Mouse (Mus musculus) B cell, adult 2 months (primary cell): ENCODE data around the gene Runx2.

ENCODE experiments used
- DNase-seq, 2 experiments: peaks; one replicate each; pipeline ENCODE4 v3.0.0; 2022

The Runx2 gene

DNA sequence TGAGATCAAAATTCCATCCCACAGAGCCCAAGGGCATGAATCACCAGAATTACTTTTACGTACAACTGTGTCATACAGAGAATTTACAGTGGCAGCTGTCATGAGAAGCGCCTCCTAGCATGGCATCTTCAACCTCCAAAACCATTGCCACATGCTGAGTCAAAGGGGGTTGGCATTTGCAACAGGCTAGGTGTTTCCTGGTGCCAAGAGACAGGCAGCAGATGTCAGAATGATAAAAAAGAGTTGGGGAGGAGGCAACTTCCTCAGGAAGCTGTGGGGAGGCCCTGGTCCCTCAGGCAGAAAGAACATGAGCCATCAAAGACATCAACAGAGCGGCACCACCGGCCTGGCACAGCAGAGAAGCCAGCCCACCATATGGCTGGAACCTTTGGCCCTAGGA, 160.1 kb downstream of the Runx2 start:
- peak; percentile 51 to 53 for DNase-seq

DNA sequence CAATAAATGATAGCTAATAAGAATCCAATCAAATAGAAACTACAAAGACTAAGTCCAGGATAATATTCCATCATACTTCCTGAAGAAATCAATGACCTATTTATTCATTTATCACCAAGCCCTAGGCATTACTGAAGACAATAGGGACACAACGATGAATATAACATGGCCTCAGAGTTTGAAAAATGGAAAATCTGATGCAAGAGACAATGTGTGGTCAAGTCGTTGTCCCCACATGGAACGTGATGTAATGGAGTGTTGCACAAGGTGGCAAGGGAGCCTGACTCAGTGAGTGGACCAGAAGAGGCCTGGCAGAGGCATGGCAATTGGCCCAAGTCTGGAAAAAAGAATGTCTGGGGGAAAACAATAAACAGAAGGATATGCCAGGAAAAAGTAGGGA, 161.5 kb downstream of the Runx2 start:
- DNase-seq, result no peak

DNA sequence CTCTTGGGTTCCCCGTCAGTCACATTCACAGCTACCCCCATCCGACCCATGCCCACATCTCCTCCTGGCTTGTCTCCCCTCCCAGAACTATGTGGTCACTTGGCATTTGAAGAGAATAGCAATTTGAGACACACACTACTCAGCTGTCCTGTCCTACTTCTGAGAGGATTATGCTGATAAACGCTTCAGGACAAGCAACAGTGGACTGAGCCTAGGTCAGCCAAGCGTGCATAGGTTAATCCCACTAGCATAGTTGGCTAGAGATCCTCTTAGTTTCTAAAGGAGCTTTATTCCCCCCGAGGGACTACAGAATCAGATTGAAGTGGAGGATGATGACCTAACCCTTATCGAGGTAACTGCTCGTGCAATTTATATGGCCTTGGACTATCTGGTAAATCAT, 162.5 kb downstream of the Runx2 start:
- DNase-seq, result no peak

DNA sequence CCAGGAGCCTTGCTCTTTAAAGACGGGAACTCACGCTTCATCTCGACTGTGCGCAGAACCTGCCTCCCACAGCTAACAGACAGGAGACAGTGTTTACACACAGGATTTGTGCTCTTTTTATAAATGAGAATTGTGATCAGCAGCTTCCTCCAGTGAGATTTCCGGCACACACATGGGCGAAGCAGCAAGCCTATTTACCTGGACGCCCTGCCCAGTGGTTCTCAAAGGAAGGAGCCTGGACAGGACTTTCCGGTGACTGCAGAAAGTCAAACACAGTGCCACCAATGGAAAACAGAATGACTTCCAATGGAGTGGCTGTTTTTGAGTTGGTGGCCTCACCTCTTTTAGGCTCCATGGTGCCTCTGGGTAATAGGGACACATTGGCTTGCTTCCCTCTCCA, 163.0 kb downstream of the Runx2 start:
- DNase-seq, result no peak

DNA sequence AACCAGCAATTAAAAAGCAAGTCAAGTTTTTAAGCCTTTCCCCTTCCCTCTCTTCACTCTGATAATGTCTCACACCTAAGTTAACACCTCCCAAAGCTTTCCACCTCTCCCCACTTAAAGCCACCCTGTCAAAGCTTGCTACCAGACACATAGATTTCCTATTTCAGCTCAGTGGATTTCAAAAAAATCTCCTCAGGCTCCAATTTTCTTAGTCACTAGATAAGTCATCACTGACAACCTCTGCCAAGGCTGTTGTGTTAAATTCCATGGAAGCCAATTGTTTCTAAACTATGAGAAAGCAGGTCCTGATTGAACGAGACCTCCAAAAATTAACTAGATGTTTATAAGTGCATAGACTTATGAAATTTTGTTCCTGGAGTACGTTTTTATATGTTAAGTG, 164.2 kb downstream of the Runx2 start:
- DNase-seq, result no peak

DNA sequence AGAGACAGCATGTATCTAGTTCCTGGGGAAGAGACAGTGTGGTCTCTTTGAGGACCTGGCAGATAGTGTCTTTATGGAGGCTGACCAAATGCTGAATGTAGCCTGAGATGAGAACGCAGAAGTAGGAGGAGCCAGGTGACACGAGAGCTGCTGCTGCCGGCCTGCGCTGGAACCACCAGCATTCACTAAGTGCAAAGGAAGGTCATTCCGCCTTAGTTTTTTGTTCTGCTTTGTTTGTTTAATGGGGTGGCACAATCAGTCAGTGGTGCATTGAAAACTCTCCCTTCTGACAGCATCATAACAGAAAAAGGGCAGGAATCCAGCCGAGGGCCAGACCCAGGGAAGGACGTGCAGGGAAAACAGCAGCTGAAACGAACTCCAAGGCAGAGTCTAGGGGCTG, 165.5 kb downstream of the Runx2 start:
- no peak for DNase-seq

DNA sequence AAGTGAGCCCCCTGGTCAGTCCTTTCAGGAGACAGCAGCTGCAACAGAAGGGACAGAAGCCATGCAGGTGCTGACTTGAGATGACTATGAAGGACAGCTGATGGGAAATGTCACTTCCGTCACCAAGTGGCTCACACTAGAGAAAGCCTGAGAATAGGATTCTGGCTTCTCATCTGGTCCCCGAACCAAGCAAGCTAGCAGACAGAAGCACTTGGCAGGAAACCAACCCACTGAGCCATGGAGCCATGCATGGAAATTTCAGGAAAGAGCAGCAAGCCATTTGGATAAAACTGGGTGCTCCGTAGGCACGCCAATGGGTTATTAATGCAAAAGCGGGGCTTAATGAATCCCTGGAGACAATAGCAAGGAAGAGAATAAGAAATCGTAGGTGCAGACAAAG, 166.7 kb downstream of the Runx2 start:
- no peak for DNase-seq

DNA sequence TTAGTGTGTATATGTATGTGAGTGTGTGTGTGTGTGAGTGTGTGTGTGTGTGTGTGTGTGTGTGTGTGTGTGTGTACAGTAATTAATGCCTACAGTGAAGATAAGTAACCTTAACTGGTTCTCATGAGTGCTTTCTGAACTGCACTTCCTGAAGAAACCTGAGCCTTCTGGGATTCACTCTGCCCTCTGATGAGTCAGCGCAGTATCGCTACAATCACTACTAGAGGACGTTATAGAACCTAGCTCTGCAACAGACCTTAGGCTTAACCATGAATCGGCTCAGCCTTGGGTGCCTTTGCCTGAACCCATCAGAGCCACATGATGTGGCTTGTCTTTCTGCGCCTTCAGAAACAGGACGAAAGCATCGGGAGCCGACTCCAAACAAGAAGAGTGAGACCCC, 169.5 kb downstream of the Runx2 start:
- no peak for DNase-seq

DNA sequence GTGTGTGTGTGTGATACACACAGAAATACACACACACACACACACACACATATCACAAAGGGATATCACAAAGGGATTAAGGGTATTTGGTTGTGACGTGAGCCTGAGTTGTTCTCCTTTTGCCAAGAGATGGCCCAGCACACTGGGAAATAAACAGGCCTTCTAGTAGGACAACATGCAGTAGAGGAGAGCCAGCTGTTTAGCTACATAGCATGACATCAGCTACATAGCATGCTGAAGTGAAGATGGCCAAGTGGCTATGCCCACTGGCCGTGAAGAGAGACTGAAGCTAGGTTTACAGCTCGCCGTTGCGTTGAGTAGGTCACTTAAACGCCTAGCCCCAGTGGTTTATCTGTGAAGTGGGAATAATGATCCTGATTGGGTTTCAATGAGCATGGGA, 171.3 kb downstream of the Runx2 start:
- DNase-seq, result no peak

DNA sequence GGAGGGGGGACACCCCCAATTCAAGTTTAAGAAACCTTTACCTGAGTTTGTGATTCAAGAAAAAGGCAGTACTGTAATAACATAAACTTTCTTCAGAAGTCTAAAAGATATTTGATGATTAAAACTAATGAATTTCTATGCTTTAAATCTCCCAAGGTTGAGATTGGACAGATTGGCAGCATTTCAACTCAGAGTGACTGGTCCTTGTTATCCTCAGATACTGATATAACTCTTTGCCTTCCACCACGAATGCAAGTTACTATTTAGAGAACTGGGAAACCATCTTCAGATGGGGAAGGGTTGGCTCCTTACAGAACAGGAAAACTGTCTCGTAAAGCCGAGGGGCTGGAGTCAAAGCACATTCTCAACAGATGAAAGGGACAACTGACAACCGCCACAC, 172.5 kb downstream of the Runx2 start:
- DNase-seq, result no peak

DNA sequence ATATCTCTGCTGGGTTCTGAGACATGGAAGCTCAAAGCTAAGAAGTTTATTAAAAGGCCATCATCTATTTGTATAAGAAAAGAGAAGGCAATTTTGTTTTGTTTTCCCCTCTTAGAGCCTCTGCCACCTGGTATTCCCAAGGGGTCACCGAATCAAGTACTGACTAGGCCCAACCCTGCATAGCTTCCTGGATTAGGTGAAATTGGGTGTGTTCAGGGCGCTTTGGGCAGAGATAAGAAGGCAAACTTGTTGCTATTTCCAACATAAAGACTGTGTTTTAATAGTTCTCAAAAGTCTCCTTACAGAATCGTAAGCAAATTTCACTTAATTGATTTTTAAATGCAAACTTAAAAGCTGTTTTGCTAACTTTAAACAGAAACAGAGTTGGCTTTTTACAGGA, 173.7 kb downstream of the Runx2 start:
- no peak for DNase-seq

DNA sequence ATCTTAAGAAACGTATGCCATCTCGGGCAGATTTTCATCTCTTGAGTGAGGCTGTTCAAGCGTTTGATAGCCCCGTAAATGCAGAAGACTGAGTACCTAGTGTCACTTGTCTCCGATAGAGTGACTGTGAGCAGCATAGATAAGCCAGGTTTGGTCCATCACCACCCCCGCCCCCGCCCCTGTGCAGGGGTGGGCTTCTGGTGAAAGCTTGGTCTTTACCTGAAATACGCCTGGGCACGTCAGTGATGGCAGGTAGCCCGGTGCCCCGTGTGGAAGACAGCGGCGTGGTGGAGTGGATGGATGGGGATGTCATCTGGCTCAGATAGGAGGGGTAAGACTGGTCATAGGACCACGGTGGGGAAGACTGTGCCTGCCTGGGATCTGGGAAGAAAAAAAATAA, 175.2 kb downstream of the Runx2 start:
- no peak for DNase-seq

DNA sequence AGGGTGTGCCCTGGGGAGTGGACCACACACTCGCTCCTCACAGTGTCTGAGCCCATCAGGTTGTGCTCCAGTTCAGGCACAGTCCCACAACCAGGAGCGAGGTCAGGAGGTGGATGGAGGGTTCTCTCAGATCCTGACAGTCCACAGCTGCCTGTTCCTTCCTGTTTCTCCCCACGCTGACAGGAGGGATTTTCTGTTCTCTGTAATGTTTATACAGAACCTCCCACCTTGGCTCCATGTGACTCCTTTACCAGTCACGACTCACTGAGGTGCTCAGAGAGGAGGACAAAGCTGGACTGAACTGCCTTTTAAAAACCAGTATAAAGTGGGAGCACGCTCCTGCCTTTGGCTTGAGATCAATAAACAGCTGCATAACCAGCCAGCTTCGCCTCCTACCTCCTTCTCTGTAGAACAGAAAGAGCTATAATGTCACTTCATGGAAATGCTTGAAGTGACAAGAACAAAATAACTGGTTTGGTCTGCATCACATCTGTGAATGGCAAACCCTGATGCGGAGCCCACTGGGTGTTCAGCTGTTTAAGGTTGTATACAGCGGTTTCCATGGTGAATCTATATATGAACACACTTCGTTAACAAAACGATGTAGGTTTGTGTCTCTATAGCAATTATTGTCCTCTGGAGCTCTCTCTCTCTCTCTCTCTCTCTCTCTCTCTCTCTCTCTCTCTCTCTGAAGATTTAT, 177.3 kb downstream of the Runx2 start:
- DNase-seq, result no peak

DNA sequence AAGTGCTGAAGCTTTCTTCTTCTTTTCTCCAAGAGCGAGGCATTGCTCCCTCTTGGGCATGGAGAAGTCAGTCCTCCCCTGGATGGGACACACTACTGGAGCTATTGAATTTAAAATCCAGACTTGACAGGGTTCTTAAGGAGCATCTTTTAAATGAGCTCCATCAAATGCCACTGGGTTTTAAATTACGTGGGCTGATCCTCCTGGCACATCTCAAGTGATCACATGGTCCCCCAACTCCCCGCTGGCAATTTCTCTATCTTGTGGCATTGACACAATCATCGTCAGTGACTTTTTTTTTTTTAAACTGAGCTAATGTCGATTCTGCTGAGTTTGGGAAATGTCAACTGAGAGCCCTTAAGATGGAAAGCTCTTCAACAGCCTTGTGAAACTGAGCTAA, 180.1 kb downstream of the Runx2 start:
- DNase-seq, result no peak

DNA sequence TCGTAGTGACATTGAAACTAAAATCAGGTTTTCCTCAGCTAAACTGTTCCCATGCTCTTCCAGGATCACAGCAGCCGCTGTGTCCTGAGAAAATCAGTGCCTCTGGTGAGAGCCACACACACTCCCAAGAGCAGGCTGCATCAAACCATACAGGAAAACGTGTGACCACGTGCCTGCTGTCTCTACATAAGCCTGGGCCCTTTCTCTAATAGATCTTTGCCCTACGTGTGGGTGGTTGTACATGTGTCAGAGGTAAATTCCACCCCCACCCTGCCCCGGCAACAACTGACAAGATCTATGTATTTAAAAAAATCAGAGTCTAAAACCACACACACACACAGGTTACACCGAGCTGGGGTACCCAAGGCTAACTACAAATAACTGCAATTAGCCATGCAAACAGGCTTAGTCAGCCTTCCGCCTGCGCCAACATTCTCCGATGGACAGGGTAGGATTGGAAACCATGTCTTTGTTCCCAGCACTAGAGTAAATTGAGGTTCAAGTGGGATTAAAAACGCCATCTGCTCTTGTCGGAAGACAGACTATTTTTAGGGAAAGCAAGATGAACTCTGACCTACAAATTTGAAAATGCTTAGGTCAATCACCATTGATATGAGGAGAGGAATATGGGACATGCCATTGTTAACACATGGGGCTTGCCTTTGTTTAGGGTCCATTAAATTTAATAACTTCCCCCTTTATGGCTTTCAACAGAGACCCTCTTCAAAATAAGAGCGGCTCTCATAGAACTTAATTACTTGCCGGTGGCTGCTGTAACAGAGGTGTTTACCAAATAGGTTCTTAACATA, 180.8 kb downstream of the Runx2 start:
- DNase-seq, result no peak

DNA sequence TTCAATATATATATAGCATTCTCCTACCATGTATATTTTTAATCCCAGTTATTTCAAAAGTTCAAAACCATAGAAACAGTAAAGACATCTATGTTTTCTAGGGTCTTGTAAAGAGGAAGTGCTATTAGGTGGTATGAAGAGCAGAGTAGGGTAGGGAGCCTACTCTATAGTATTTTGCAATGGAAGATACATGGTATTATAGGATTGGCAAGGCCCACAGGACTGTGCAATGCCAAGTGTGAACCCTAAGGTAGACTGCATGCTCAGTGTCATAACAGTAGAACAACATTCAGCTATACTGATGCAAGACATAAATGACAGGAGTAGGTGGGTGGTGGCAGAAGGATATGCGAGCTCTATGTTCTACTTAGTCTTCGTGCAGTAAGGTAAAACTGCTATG, 181.7 kb downstream of the Runx2 start:
- no peak for DNase-seq

DNA sequence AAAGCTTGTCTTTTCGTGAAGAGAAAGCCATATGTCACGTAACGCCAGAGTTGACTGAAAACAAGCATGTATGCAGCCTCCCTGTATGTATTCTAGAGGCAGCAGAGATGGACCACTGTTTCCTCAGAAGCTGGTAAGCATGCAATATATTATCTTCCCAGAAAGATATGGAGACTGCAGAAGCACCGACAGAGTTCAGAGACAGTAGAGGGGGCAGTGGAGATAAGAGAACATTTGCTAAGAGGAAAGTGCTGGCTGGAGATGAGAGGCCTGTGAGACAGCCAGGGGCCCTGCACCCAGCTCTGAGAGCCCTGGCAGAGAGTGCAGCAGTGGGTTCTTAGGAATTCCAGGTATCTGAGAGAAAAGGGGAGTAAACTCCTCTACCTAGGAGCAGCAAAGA, 182.3 kb downstream of the Runx2 start:
- DNase-seq, result no peak

DNA sequence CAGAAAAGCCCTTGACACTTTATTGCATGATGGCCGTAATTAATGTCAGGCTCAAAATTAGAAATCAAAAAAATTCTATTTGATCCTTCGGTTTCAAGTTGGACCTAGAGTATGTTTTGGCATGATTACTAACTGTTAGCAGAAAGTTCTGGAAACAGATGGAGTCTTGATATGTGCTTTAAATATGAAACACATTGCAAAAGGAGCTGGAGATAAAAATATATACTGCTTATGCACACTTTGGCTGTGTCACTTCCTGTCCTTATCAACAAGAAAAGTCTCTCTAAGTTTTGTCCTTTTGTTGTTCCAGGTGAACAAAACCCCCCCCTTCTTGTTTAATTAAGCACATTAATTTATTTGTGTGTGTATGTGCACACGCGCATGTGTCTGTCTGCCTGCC, 183.0 kb downstream of the Runx2 start:
- no peak for DNase-seq

DNA sequence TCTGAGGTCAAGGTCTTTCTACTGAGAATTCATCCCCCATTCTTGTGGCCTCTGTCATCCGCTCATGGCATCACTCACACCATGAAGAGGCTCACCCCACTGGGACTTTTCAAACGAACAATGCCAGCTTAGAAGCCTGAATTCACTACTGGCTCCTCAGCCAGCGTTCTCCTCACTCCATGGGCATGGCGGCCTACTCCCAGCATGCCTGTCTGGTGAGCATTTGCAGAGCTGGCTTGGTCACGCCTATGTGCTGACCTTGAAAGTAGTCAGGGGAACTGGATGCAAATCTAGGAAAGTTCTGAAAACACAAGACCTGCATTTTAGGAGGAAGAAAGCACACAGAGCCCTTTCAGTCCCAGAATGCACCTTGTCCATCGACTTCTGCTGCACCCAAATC, 187.3 kb downstream of the Runx2 start:
- no peak for DNase-seq

DNA sequence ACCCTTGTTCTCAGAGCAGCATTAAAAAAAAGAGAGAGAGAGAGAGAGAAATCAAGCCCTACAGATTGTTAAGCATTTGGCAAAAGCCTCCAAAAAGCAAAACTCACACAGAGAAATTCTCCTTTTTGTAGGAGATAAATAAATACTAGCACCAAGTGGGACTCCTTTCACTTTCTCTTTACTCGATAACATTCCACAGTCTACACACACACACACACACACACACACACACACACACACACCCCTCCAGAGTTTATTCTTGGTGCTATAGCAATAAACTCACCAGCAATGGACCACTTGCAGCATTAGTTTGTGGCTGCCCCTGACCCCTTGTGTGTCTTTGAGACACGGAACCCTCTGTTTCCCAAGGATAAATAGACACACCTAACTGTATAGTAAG, 190.9 kb downstream of the Runx2 start:
- no peak for DNase-seq

DNA sequence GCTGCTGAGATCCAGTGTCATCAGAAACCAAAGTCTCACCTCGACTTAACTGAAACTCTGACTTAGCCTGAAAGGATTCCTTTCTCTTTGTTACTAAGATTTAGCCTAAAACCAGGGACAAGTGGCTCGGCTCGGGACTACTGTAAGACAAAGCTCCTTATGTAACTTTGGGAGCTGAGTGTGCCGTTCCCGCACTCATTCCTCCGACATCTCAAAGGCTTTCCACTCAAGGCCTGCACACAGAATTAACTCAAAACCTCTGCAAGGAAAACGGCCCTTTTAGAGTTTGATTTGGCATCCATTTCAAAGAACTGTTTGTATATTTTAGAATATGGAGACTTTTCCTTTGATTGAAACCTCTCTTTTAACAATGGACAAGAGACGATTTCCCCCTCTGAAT, 191.3 kb downstream of the Runx2 start:
- DNase-seq, result no peak

DNA sequence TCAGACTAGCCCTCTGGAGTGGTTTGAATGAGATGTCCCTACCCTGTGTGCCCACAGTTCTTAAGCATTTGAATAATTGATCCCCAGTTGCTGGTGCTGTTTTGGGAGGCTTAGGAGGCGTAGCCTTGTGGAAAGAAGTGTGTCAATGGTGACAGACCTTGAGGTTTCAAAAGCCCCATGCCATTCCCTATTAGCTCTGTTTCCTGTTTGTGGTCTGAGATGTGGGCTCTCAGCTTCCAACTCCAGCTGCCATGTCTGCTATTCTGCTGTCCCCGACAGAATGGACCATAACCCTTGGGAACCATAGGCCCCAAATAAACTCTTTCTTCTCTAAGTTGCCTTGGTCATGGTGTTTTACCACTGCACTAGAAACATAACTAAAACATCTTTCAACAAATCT, 194.1 kb downstream of the Runx2 start:
- no peak for DNase-seq

DNA sequence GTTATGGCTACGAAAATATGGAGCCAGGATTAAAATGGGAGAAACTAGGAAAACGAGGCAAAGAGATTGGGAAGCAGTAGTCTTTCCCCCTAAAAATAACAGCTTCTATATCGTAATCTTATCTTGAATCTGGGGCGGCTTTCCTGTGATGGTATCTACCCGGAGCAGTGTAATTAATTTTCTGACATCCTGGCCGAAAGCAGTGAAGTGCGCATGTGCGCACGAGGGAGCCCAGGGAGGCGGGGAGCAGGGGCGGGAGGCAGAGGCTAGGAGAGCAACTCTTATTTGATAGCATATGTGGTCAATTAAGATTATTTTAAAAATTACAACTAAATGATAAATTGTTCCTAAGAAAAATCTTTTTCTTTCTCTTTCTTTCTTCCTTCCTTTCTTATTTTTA, 195.9 kb downstream of the Runx2 start:
- no peak for DNase-seq

DNA sequence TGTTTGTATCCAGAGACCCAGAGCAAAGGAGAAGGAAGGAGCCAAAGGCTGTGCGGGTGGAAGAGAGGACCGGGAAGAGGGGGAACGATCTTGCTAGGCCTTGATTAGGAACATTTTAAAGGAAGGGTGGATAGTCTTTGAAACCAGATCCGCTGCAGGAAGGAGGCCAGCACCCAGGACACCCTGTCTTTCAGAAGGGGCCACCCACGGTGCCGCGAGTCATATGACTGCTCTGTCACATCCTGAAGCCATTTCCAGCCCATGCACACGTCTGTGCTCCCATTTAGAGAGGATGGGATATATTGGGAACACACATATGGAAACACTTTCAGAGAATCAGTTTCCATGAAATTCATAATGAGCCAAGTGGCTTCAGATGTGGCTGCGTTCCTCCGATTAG, 196.4 kb downstream of the Runx2 start:
- DNase-seq, result no peak

DNA sequence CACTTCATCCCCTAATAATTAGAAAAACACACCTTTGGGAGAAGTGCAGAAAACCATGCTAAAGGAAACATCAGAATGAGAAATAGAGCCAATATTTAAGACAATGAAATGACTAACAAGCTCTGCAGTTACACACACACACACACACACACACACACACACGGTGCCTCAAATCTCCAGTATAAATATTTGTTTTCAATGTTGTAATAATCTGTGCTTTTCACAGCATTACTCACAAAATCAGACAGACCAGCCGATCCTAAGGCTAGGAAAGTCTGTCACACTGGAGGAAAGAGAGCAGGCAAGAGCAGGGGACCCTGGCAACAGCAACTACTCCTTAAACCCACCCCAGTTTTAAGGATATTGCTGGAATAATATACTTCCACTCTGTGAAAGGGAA, 196.9 kb downstream of the Runx2 start:
- no peak for DNase-seq
